Mouse (Mus musculus) liver (tissue): ENCODE measurements around the gene Gm19426.
"Not testable (repeated sequence)": the region's sequence is repeated elsewhere in the genome, so short reads cannot be mapped to it uniquely, and the experiment has no call there.

Source experiments
- DNase-seq: peaks from one replicate; pipeline ENCODE4 v3.0.0-alpha.2; 2020; ENCODE audit warnings: mixed read lengths

Gm19426 gene

GRCm38 (mm10) chr2:84744126-84744525, 671 bp upstream of the Gm19426 start:
- DNase-seq = peak; percentile 57

GRCm38 (mm10) chr2:84742451-84743283, 788 bp downstream of the Gm19426 start:
- DNase-seq = peak; percentile 78

GRCm38 (mm10) chr2:84741841-84742450, 1.5 kb downstream of the Gm19426 start:
- peak; percentile 39 for DNase-seq

GRCm38 (mm10) chr2:84740608-84741333, 2.7 kb downstream of the Gm19426 start:
- DNase-seq = peak; percentile 49

GRCm38 (mm10) chr2:84738271-84738911, 5.1 kb downstream of the Gm19426 start:
- peak; percentile 76 for DNase-seq

- DNase-seq = peak; percentile 52
These were observed 6.0 kb downstream of the Gm19426 start for GRCm38 (mm10) chr2:84737451-84737925.

GRCm38 (mm10) chr2:84736312-84737161, 6.9 kb downstream of the Gm19426 start:
- DNase-seq = peak; percentile 45

- DNase-seq = peak; percentile 89
These were observed 8.0 kb downstream of the Gm19426 start for GRCm38 (mm10) chr2:84735346-84735920.

- peak; percentile 60 for DNase-seq
These were observed 8.5 kb downstream of the Gm19426 start for GRCm38 (mm10) chr2:84734919-84735318.

- DNase-seq = peak; percentile 51
These were observed 9.0 kb downstream of the Gm19426 start for GRCm38 (mm10) chr2:84734351-84734864.

- peak; percentile 88 for DNase-seq
These were observed 9.7 kb downstream of the Gm19426 start, which contains the start of gene Ypel4 for GRCm38 (mm10) chr2:84733579-84734300. TSS of gene Ypel4 (plus strand) at chr2:84734058.

- DNase-seq = peak; percentile 51
These were observed 11.1 kb downstream of the Gm19426 start for GRCm38 (mm10) chr2:84732394-84732793.

- no peak for DNase-seq
These were observed 12.2 kb downstream of the Gm19426 start for GRCm38 (mm10) chr2:84731206-84731605.

- not testable (repeated sequence) for DNase-seq
These were observed 15.3 kb downstream of the Gm19426 start for GRCm38 (mm10) chr2:84728191-84728590.

- DNase-seq = peak; percentile 98
These were observed 16.1 kb downstream of the Gm19426 start, which contains the start of gene Clp1 for GRCm38 (mm10) chr2:84727172-84727858. TSS of gene Clp1 (minus strand) at chr2:84727350.

- DNase-seq = no peak
These were observed 16.7 kb downstream of the Gm19426 start for GRCm38 (mm10) chr2:84726716-84727115.

- DNase-seq = no peak
These were observed 17.7 kb downstream of the Gm19426 start for GRCm38 (mm10) chr2:84725770-84726169.

GRCm38 (mm10) chr2:84723856-84724255, 19.6 kb downstream of the Gm19426 start:
- no peak for DNase-seq

GRCm38 (mm10) chr2:84721182-84721581, 22.3 kb downstream of the Gm19426 start:
- no peak for DNase-seq

GRCm38 (mm10) chr2:84720718-84721117, 22.7 kb downstream of the Gm19426 start:
- no peak for DNase-seq
